Mouse (Mus musculus) embryonic facial prominence, embryonic 13.5 days (tissue): ENCODE results near the gene Pik3ap1. TPM values are rescaled to one million over a fixed set of nuclear protein-coding genes. Genes with fewer than 3 reads are reported as not detected.

Source experiments
- ATAC-seq: fragments of 200-750 bp; cut with Nextera tagmentation; 2 replicates; pipeline ENCODE4 v1.8.0; 2017; ENCODE audit warnings: low read depth; ENCODE audit not compliant: insufficient number of reproducible peaks, insufficient read depth, low FRiP score, low TSS enrichment
- H3K27ac ChIP-seq: fragments of 300-500 bp; sonication (generic); 2 replicates; pipeline ENCODE4 v1.5.1; 2015; ENCODE audit warnings: moderate library complexity, mild to moderate bottlenecking, inconsistent platforms
- H3K27me3 ChIP-seq: fragments of 300-500 bp; sonication (generic); 2 replicates; pipeline ENCODE4 v1.6.1; 2015; ENCODE audit warnings: mild to moderate bottlenecking, inconsistent platforms
- H3K36me3 ChIP-seq: fragments of 300-500 bp; sonication (generic); 2 replicates; pipeline ENCODE4 v1.6.1; 2015; ENCODE audit warnings: mild to moderate bottlenecking, inconsistent platforms
- H3K4me1 ChIP-seq: fragments of 300-500 bp; sonication (generic); 2 replicates; pipeline ENCODE4 v1.6.1; 2015; ENCODE audit warnings: inconsistent platforms
- H3K4me2 ChIP-seq: fragments of 300-500 bp; sonication (generic); 2 replicates; pipeline ENCODE4 v1.6.1; 2015; ENCODE audit warnings: moderate library complexity, mild to moderate bottlenecking, inconsistent platforms
- H3K4me3 ChIP-seq: fragments of 300-500 bp; sonication (generic); 2 replicates; pipeline ENCODE4 v1.5.1; 2015; ENCODE audit warnings: mild to moderate bottlenecking, inconsistent platforms
- H3K9ac ChIP-seq: fragments of 300-500 bp; sonication (generic); 2 replicates; pipeline ENCODE4 v1.6.1; 2015; ENCODE audit warnings: mild to moderate bottlenecking, inconsistent platforms
- H3K9me3 ChIP-seq: fragments of 300-500 bp; sonication (generic); 2 replicates; pipeline ENCODE4 v1.6.1; 2016; ENCODE audit warnings: inconsistent platforms
- WGBS: fragments of 180-500 bp; shearing (Covaris S2); methylation state at CpG from one replicate; pipeline ENCODE4 v1.1.7; 2015; ENCODE audit warnings: mixed read lengths; 5-methylcytosine and 5-hydroxymethylcytosine counted together
- polyA plus RNA-seq: library from polyadenylated mRNA; unstranded; fragments of >200 nt; fragmentation: Nextera tagmentation; extraction: Ambion mirVana; gene quantifications from 2 replicates; pipeline ENCODE4 v1.2.1, GENCODE M21; 2015

Gene Pik3ap1
- polyA plus RNA-seq, 1 experiment from 2014 or later, result 1.8 TPM

DNA sequence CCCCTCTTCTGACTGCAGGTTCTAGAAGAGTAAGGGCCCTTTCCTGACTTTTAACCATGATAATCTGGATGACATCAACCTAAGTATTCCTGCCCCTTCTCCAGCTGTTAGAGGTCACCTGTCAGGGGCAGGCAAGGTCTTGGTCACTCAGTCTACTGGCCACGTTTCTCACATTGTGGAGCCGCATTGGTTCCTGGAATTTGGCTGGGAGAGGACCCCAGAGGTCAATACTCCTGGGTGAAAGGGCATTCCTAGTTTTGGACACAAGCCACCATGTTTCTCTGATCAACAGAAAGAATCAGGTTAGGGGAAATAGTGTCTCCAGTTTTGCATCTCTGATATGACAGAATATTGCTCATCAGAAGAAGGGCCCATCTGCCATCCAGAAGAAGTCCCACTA lies 2.4 kb upstream of the Pik3ap1 start:
- Histone ChIP-seq H3K27ac (no peak overlapping the region), H3K4me1 (peaks cover 16% of the 10 kb centered on the region; the same call in 1 of the 2 replicates), H3K4me3 (no peak overlapping the region), H3K9me3 (no peaks in the 10 kb centered on the region), H3K27me3 (peaks cover 31% of the 10 kb centered on the region), H3K9ac (no peak overlapping the region), H3K36me3 (no peaks in the 10 kb centered on the region), H3K4me2 (no peak overlapping the region)
- WGBS, result 67% methylated on average over 2 of the region's 2 CpGs
- ATAC-seq, result no peak

DNA sequence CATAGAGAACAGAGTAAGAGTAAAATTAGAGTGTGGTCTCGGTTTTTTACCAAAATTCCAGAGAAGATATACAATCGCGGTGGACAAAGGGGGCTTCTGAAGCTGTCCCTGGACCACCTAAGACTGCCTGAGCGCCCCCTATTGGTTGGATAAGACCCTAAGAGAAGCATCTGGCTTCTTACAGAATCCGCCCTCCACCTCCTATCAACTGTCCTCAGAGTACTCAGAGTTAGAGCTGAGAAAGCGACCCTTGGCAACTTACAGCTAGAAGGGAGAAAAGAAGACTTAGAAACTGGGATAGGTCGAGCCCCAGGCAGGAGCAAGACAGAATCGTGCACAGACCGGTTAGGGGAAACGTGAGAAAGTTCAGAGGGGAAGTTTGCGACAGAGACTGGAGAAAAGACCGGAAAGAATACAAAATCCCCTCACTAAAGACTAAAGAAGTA lies 473 bp downstream of the Pik3ap1 start:
- no peaks in the 10 kb centered on the region for H3K36me3 ChIP-seq
- no peak overlapping the region for H3K27ac ChIP-seq
- WGBS, result 10% methylated on average over 12 of the region's 12 CpGs
- H3K4me3 ChIP-seq, result peak overlapping the region; percentile 55
- H3K4me1 ChIP-seq, result peaks cover 16% of the 10 kb centered on the region; the same call in 1 of the 2 replicates
- no peak for ATAC-seq
- no peaks in the 10 kb centered on the region for H3K9me3 ChIP-seq
- H3K27me3 ChIP-seq, result peaks cover 31% of the 10 kb centered on the region
- H3K4me2 ChIP-seq, result peak overlapping the region; percentile 99
- peak overlapping the region; percentile 66 for H3K9ac ChIP-seq

DNA sequence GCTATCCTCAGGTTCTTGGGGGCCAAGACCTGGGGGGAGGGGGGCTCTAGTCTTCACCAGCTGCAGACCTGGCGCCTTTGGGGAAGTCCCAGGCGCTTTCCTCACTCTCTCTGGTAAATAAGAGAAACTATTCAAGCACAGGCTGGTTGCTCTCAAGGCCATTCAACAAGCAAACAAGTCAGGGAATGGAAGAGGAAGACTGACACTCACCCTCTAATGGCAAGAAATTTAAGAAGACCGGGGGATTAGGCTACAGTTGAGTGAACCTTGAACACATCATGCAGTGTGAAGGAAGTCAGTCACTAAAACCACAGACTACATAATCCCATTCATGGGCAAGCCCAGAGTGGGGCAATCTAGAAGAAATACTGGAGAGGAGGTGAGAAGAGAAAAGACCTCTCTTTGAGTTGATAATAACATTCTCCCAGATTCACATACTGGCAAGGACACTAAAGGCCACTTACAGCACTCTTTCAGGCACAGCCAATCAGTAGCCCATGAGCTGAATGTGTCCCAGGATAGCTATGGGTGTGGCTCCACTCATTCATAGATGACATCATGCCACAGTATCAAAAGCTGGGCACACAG lies 2.4 kb downstream of the Pik3ap1 start:
- Histone ChIP-seq H3K4me2 (no peak overlapping the region), H3K27me3 (peaks cover 31% of the 10 kb centered on the region), H3K4me1 (peaks cover 16% of the 10 kb centered on the region; the same call in 1 of the 2 replicates), H3K36me3 (no peaks in the 10 kb centered on the region), H3K9ac (no peak overlapping the region), H3K27ac (no peak overlapping the region), H3K9me3 (no peaks in the 10 kb centered on the region), H3K4me3 (no peak overlapping the region)
- no peak for ATAC-seq
- WGBS, result 80% methylated on average over 3 of the region's 3 CpGs

DNA sequence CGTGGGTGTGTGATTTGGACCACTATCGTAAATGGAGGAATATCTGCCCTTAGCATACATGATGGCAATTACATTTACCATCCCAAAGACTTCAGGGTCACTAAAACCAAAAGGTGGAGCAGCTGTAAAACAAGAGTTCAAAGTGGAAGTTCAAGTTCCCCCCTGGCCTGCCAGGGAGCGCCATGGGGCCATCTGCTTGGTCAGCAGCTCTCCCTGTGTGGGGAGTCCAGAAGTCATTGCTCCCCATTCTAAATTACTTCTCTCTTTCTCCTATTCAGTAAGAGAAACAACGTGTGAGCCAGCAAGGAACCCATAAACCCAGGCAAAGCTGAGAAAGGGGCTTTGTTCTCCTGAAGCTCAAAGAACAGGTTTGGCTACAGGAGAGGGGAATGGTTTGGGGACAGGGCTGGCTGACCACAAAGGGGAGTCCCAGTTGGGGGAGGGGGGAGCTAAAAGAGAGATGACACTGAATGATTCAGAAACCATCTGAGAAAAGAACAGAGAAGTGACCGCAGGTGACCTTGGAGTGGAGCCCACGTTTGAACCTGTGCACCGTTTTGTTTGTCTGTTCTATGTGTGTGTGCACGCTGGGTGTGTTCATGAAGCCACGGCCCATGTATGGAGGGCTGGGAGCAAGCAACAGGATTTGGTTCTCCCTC lies 3.2 kb downstream of the Pik3ap1 start:
- 77% methylated on average over 9 of the region's 9 CpGs for WGBS
- H3K9ac ChIP-seq, result no peak overlapping the region
- H3K27me3 ChIP-seq, result peaks cover 30% of the 10 kb centered on the region
- no peaks in the 10 kb centered on the region for H3K36me3 ChIP-seq
- peaks cover 16% of the 10 kb centered on the region; the same call in 1 of the 2 replicates for H3K4me1 ChIP-seq
- H3K4me2 ChIP-seq, result no peak overlapping the region
- no peak overlapping the region for H3K4me3 ChIP-seq
- H3K9me3 ChIP-seq, result no peaks in the 10 kb centered on the region
- no peak overlapping the region for H3K27ac ChIP-seq
- ATAC-seq, result no peak

DNA sequence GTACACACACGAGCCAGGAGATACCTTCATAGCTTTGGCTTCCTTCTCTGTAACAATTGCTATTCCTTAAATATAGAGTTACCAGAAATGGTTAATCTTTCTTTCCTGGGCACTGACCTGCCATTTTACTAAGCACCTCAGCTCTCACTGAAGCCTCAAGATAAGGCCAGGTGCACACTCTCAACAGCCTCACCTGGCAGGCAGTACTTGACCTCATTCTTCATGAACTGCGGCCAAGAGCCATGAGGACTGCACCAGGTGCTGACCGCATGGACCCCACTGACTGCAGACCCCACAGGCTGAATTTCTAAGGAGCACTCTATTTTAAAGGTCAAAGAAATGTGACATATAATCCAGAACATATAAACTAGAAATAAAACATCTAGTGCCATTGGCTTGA lies 5.7 kb downstream of the Pik3ap1 start:
- H3K27ac ChIP-seq, result no peak overlapping the region
- H3K4me3 ChIP-seq, result no peak overlapping the region
- H3K27me3 ChIP-seq, result peaks cover 6% of the 10 kb centered on the region
- no peaks in the 10 kb centered on the region for H3K36me3 ChIP-seq
- no peak for ATAC-seq
- H3K4me1 ChIP-seq, result 0 out of 2 replicates have a peak, but pooled peaks cover 5% of the 10 kb centered on the region
- H3K9me3 ChIP-seq, result no peaks in the 10 kb centered on the region
- H3K9ac ChIP-seq, result no peak overlapping the region
- 91% methylated on average over 3 of the region's 3 CpGs for WGBS
- no peak overlapping the region for H3K4me2 ChIP-seq

DNA sequence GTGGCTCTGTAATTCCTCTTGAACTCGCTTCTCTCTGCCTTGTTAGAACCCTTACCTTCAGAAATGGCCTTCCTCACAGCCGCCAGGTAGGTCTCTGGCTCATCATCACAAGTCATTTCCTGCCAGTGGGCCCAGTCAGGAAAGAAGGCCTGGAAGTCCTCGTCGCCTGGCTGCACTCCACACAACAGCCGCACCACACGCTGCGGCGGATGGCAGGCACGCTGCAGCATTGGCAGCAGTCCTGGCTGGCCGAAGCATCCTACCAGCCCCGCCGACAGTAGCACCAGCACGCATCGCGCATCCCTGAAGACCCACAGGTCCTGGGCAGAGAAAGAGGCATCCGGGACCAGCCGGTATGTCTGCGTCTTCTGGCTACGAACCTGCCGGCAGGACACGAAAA lies 9.1 kb downstream of the Pik3ap1 start:
- 82% methylated on average over 21 of the region's 21 CpGs for WGBS
- Histone ChIP-seq H3K4me3 (no peak overlapping the region), H3K9me3 (no peaks in the 10 kb centered on the region), H3K4me1 (no peaks in the 10 kb centered on the region), H3K36me3 (no peaks in the 10 kb centered on the region), H3K27ac (no peak overlapping the region), H3K27me3 (no peaks in the 10 kb centered on the region), H3K9ac (no peak overlapping the region), H3K4me2 (no peak overlapping the region)
- ATAC-seq, result no peak

DNA sequence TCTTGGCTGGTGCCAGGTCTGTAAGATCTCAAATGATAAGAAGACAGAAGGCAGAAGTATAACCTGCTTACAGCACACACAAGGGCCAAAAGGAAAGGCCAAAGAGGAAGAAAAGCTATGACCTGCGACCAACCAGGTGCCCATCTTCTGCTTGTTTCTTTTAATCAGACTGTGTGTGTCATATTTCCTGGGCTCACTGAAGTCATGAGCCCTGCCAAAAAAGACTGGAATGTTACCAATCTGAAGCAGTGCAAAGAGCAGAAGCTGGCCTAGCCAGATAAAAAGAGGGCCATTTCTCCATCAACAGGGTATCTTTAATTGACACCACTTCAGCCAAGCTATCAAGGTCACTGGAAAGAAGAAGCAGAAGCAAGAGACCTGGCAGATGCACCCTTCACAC lies 9.8 kb downstream of the Pik3ap1 start:
- H3K36me3 ChIP-seq, result no peaks in the 10 kb centered on the region
- H3K4me1 ChIP-seq, result no peaks in the 10 kb centered on the region
- H3K9me3 ChIP-seq, result no peaks in the 10 kb centered on the region
- H3K4me3 ChIP-seq, result no peak overlapping the region
- H3K9ac ChIP-seq, result no peak overlapping the region
- no peaks in the 10 kb centered on the region for H3K27me3 ChIP-seq
- ATAC-seq, result no peak
- no peak overlapping the region for H3K27ac ChIP-seq
- H3K4me2 ChIP-seq, result no peak overlapping the region
- WGBS, result 94% methylated on average over 1 of the region's 1 CpGs

DNA sequence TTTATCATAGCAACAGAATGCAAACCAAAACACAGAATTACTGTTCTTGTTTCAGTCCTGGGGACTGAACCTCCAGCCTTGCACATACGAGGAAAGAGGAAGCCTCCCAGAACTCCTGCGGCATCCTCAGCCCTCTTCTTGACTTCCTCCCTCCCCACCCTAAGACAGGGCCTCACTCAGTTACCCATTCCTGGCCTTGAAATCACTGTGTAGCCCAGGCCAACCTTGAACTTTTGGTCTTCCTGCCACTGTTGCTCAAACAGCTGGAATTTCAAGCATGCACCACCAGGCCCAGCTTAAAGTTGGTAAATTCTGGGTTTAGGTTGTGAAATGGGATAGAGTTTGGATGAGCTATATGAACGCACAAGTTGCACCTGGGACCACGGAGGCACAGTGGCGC lies 10.2 kb downstream of the Pik3ap1 start:
- no peaks in the 10 kb centered on the region for H3K9me3 ChIP-seq
- WGBS, result 90% methylated on average over 5 of the region's 5 CpGs
- no peak overlapping the region for H3K4me3 ChIP-seq
- ATAC-seq, result no peak
- no peaks in the 10 kb centered on the region for H3K36me3 ChIP-seq
- no peaks in the 10 kb centered on the region for H3K27me3 ChIP-seq
- H3K4me1 ChIP-seq, result no peaks in the 10 kb centered on the region
- H3K9ac ChIP-seq, result no peak overlapping the region
- H3K27ac ChIP-seq, result no peak overlapping the region
- no peak overlapping the region for H3K4me2 ChIP-seq

DNA sequence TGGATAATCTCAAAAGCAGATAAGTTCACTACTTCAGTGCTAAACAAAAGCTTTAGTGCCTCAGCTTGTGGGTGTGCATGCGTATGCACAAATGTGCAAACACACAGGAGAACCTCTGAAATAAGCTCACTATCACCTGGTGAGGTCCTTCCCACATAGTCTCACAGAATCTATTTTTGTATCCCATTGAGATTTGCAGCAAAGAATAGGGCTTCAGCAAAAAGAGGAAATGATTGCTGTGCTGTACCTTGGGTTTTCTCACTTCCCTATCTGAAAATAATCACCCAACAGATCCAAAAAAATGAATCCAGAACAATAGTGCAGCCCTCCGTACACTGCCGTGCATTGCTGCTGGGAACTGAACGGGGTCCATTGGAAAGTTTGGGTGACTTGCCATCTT lies 12.6 kb downstream of the Pik3ap1 start:
- no peaks in the 10 kb centered on the region for H3K27me3 ChIP-seq
- no peaks in the 10 kb centered on the region for H3K9me3 ChIP-seq
- H3K4me3 ChIP-seq, result no peak overlapping the region
- no peak overlapping the region for H3K4me2 ChIP-seq
- no peaks in the 10 kb centered on the region for H3K36me3 ChIP-seq
- no peak overlapping the region for H3K27ac ChIP-seq
- H3K9ac ChIP-seq, result no peak overlapping the region
- ATAC-seq, result no peak
- H3K4me1 ChIP-seq, result no peaks in the 10 kb centered on the region
- WGBS, result 90% methylated on average over 4 of the region's 4 CpGs

DNA sequence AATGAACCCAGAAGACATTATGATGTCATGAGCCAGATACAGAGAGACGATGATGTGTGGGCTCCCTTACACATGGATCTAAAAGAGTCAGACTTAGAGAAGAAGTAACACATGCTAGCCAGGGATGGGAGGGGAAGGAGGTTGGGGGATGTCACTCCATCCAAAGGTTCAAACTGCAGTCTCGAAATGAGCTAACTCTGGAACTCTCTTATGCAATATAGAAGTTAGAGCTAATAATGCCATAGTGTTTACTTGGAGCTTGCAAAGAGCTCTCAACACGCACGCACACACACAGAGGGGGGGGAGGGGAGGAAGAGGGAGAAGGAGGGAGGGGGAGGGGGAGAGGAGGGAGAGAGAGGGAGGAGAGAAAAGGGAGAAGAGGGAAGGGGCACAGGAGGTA lies 13.5 kb downstream of the Pik3ap1 start:
- H3K4me1 ChIP-seq, result no peaks in the 10 kb centered on the region
- H3K27ac ChIP-seq, result no peak overlapping the region
- H3K4me3 ChIP-seq, result no peak overlapping the region
- WGBS, result 72% methylated on average over 4 of the region's 4 CpGs
- H3K27me3 ChIP-seq, result no peaks in the 10 kb centered on the region
- H3K4me2 ChIP-seq, result no peak overlapping the region
- H3K9ac ChIP-seq, result no peak overlapping the region
- no peaks in the 10 kb centered on the region for H3K36me3 ChIP-seq
- ATAC-seq, result no peak
- no peaks in the 10 kb centered on the region for H3K9me3 ChIP-seq

DNA sequence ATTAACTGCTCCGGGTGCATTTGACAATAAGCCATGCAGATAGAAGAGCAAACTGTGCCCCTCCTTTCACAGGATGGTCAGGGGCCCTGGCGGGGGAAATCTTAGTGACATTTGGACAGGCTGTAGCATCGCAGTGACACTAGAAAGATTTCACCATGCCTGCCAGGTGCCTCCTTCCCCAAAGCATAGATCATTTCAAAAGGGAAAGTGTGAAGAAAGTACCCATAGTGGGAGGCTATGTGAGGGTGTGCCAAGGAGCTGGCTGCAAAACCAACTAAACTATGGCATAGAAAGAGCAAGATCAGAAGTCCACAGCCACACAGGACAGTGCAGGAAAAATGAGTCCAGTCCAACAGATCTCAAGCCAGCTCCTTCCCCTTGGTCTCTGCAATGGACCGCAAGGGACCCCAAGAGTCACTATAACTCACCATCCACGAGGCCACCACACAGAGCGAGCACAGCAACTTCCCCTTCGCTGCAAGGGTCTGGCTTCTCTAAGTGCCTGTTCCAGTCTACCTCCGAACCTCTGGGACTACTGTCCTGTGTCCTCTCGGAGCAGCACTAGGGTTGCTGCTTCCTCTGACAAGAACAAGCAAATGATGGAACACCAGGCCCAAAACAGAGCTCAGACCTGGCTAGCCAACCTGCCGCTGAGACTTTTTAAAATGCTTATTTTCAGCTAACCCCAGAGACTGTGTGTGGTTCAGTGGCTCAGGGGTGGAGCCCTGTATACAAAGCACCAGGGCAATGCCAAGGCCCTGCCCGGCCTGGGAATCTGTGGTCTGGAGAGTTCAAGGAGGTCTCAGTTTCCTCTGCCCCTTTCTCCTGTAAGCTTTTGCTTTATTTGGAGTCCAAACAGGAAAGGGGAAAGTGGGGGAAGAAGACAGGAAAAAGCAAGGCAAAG lies 15.1 kb downstream of the Pik3ap1 start:
- no peak overlapping the region for H3K4me2 ChIP-seq
- H3K27ac ChIP-seq, result no peak overlapping the region
- ATAC-seq, result no peak
- H3K27me3 ChIP-seq, result no peaks in the 10 kb centered on the region
- H3K9ac ChIP-seq, result no peak overlapping the region
- WGBS, result 83% methylated on average over 11 of the region's 11 CpGs
- no peak overlapping the region for H3K4me3 ChIP-seq
- no peaks in the 10 kb centered on the region for H3K9me3 ChIP-seq
- no peaks in the 10 kb centered on the region for H3K4me1 ChIP-seq
- H3K36me3 ChIP-seq, result no peaks in the 10 kb centered on the region
